Mouse (Mus musculus): Measurements from ENCODE around the gene Fbxl13. TPM values are rescaled to one million over a fixed set of nuclear protein-coding genes. Genes with fewer than 3 reads are reported as not detected.

The Fbxl13 gene
- total and polyA plus RNA-seq, 3 experiments, result 0.11 TPM; not detected in 2

DNA sequence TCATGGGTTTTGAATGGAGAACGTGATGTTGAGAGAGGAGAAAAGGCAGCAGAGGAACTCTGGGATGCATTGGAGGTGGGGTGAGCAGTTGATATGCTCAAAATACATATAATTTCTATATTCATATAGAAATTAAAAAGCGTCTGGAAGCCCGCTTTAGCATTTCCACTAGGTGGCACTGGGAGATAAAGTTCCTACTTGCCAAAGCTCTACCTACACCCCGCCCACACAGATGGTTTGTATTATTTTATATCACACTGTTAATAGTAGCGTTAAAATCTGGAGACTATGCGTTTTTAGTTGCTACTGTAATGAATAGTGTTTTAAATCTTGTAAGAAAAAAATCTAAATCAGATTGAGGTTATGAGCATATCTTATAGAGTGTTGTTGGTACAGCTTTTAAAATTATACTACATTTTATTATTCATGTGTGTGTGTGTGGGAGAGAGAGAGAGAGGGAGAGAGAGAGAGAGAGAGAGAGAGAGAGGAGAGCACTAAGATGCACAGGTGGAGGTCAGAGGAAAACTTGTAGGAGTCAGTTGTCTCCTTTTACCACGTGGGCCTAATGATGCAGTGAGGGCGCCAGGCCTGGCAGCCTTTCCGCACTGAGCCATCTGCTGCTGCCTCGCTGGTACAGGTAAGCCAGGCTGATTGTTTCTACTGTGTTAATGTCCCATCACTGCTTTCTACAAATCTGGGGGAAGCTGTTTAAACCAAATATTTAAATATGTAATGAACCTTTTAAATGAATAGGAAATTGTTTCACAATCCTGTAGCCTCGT is 211.1 kb downstream of the Fbxl13 start:
- ATAC-seq (ENCODE audit: extremely low read depth, insufficient number of reproducible peaks, low FRiP score, poor library complexity, severe bottlenecking) (no peak), DNase-seq (ENCODE audit: low spot score) (no peak)
- TF ChIP-seq GATA2 (IDR thresholded peaks at IDR 0.05; ENCODE audit: borderline replicate concordance, low read depth, low read length) (no peak), GATA1 (IDR thresholded peaks at IDR 0.05; ENCODE audit: borderline replicate concordance, low read length) (no peak)
- peaks cover 53% of the 10 kb centered on the region for H3K36me3 ChIP-seq (replicated peaks)
- H3K27me3 ChIP-seq (ENCODE audit: insufficient read depth, low read length), result no peaks in the 10 kb centered on the region
- peaks cover 3% of the 10 kb centered on the region for H3K4me1 ChIP-seq (ENCODE audit: insufficient read depth, low read depth, low read length)
- H3K9me3 ChIP-seq (replicated peaks), result no peaks in the 10 kb centered on the region
- no peak overlapping the region for H3K4me3 ChIP-seq (ENCODE audit: low read depth, low read length)

Other genes with a start within 250 kb of the Fbxl13 start
- not detected in 2 replicates for gene Ccdc146, start 221.0 kb downstream of the Fbxl13 start, total RNA-seq (2014; fragmentation: Nextera tagmentation)
- gene Ccdc146, start 221.0 kb downstream of the Fbxl13 start, total RNA-seq (2017), result 0.22 TPM in 1 of 2 replicates, not detected in the other
- gene Ccdc146, start 221.0 kb downstream of the Fbxl13 start, polyA plus RNA-seq (2012), result not detected in 2 replicates
- gene Fam185a, start 220.7 kb downstream of the Fbxl13 start, total RNA-seq (2014; fragmentation: Nextera tagmentation), result 11.1 and 14.2 TPM in 2 replicates
- 8.1 and 9.5 TPM in 2 replicates for gene Fam185a, start 220.7 kb downstream of the Fbxl13 start, total RNA-seq (2017)
- gene Fam185a, start 220.7 kb downstream of the Fbxl13 start, polyA plus RNA-seq (2012), result 2.3 and 2.8 TPM in 2 replicates
- not detected in 2 replicates for gene Lrrc17, start 102.1 kb downstream of the Fbxl13 start, total RNA-seq (2014; fragmentation: Nextera tagmentation)
- gene Lrrc17, start 102.1 kb downstream of the Fbxl13 start, total RNA-seq (2017), result 0.16 and 0.35 TPM in 2 replicates
- gene Lrrc17, start 102.1 kb downstream of the Fbxl13 start, polyA plus RNA-seq (2012), result not detected in 2 replicates
- 32.5 and 51.2 TPM in 2 replicates for gene Armc10, start 179 bp upstream of the Fbxl13 start, total RNA-seq (2014; fragmentation: Nextera tagmentation)
- 54.9 and 61.5 TPM in 2 replicates for gene Armc10, start 179 bp upstream of the Fbxl13 start, total RNA-seq (2017)
- 34.1 and 42.2 TPM in 2 replicates for gene Armc10, start 179 bp upstream of the Fbxl13 start, polyA plus RNA-seq (2012)
- gene Napepld, start 55.8 kb upstream of the Fbxl13 start, total RNA-seq (2014; fragmentation: Nextera tagmentation), result 16.1 and 17.2 TPM in 2 replicates
- 3.5 and 3.6 TPM in 2 replicates for gene Napepld, start 55.8 kb upstream of the Fbxl13 start, total RNA-seq (2017)
- gene Napepld, start 55.8 kb upstream of the Fbxl13 start, polyA plus RNA-seq (2012), result 1.1 and 1.4 TPM in 2 replicates
- gene Pmpcb, start 91.5 kb upstream of the Fbxl13 start, total RNA-seq (2014; fragmentation: Nextera tagmentation), result 52.6 and 60.8 TPM in 2 replicates
- 104 and 113 TPM in 2 replicates for gene Pmpcb, start 91.5 kb upstream of the Fbxl13 start, total RNA-seq (2017)
- gene Pmpcb, start 91.5 kb upstream of the Fbxl13 start, polyA plus RNA-seq (2012), result 35.6 and 41.6 TPM in 2 replicates
- gene Dnajc2, start 139.6 kb upstream of the Fbxl13 start, total RNA-seq (2014; fragmentation: Nextera tagmentation), result 140 and 150 TPM in 2 replicates
- 139 and 150 TPM in 2 replicates for gene Dnajc2, start 139.6 kb upstream of the Fbxl13 start, total RNA-seq (2017)
- gene Dnajc2, start 139.6 kb upstream of the Fbxl13 start, polyA plus RNA-seq (2012), result 83.4 and 111 TPM in 2 replicates
- 184 and 196 TPM in 2 replicates for gene Psmc2, start 139.6 kb upstream of the Fbxl13 start, total RNA-seq (2014; fragmentation: Nextera tagmentation)
- gene Psmc2, start 139.6 kb upstream of the Fbxl13 start, total RNA-seq (2017), result 97.3 and 112 TPM in 2 replicates
- gene Psmc2, start 139.6 kb upstream of the Fbxl13 start, polyA plus RNA-seq (2012), result 8.4 and 14.3 TPM in 2 replicates
- gene Slc26a5, start 220.0 kb upstream of the Fbxl13 start, total RNA-seq (2014; fragmentation: Nextera tagmentation), result not detected in 2 replicates
- gene Slc26a5, start 220.0 kb upstream of the Fbxl13 start, total RNA-seq (2017), result 0.06 TPM in 1 of 2 replicates, not detected in the other
- gene Slc26a5, start 220.0 kb upstream of the Fbxl13 start, polyA plus RNA-seq (2012), result not detected in 2 replicates

Data from G1E (cell line).